Mouse (Mus musculus) bone marrow macrophage, adult 2 months (primary cell): ENCODE results near the gene Rabl6.

Source experiments
- CTCF ChIP-seq: IDR thresholded peaks from 2 replicates; pipeline ENCODE4 v1.5.1; 2012; ENCODE audit warnings: low read depth, mild to moderate bottlenecking, low read length, moderate library complexity
- POLR2A ChIP-seq: IDR thresholded peaks from 2 replicates; pipeline ENCODE4 v1.6.1; 2012; ENCODE audit warnings: mild to moderate bottlenecking, low read depth, low read length, borderline replicate concordance

GRCm38 (mm10) chr2:25575432-25576027 is 32.8 kb downstream of the Rabl6 start:
- TF ChIP-seq CTCF (no peak), POLR2A (no peak)
